Mouse (Mus musculus): ENCODE results near the gene Gzmk.
"Not testable (repeated sequence)": the region's sequence is repeated elsewhere in the genome, so short reads cannot be mapped to it uniquely, and the experiment has no call there.

Gene Gzmk

GRCm38 (mm10) chr13:113225811-113226210 is at the start of gene Gzmk:
Gene Gzmk (minus strand): TSS chr13:113225908.
- no peak for DNase-seq (ENCODE audit: low spot score in 2 of 2)

DNA sequence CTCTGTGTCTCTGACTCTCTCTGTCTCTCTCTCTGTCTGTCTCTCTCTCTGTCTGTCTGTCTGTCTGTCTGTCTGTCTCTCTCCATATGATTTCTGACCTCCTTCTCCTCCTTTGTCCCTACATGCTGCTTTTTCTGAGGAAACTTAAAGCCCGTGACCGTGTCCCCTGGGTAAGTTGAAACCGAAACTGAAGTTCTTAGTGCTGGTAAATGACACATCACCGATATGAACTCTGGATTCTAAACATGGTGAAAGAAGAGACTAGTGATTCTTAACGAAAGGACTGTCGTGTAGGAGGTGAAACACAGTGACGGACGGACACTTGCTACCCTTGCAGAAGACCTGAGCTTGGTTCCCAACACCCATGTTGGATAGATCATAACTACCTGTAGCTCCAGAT is 45.5 kb upstream of the Gzmk start:
- DNase-seq (ENCODE audit: low spot score in 2 of 2): no peak

DNA sequence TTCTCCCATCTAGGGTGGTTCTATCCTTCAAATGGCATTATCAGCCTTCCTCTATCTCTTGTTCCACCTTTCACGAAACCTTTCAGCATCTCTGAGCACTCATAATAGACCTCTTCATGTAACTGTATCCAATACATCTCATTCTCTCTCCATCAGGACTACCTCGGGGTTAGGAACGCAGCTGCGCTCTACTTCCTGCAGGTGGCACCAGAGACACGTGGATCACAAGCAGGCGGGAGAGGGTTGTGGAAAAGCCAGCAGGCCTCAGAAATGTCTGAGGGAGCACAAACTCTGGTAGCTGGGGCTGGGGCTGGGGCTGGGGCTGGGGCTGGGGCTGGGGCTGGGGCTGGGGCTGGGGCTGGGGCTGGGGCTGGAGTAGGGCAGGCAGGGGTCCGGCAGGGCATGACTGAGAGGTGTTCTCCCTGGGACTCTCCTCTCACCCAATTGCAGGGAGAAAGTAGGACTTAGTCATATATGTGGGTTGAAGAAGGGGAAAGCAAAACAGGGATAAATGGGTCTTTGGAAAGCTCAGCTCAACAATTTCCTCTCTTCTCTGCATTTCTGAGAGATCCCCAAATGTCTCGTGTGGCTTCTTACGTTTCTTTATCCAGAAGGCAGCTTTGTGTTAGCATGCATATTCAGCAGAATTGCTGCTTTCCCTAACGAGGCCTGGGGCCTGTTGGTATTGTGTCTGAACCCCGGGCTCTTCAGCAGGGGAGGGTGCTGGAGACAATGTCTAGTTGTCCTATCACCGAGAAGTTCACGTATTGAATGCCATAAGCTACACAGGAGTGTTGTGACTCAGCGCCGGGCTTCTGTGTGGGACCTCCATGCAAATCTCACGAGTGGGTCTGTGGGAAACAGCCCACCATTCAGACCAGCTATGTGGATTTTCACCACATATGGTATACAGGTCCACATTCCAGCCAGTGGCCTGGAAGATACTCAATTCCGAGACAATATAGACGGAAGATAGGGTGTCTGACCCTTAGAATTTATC is 44.4 kb upstream of the Gzmk start:
- peak; percentile 57 to 77 for DNase-seq (ENCODE audit: low spot score in 2 of 2)

DNA sequence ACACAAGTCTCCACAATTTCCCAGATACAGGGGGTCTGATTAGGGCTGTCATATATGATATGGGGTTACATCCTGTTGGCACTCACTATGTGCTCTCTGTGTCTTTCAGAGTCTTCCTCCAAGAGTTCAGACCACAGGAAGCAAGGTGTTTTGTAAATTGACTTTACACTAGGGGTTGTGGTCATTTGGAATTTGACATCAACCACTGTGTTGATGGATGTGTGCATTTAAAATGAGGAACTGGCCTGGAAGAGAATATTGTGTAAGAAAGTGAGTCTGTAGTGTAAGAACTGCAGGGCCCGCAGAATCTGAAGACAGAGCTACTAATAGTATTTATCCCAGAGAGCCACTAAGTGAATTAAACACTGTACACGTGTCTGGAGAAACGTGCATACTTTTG is 41.5 kb upstream of the Gzmk start:
- no peak for DNase-seq (ENCODE audit: low spot score in 2 of 2)

DNA sequence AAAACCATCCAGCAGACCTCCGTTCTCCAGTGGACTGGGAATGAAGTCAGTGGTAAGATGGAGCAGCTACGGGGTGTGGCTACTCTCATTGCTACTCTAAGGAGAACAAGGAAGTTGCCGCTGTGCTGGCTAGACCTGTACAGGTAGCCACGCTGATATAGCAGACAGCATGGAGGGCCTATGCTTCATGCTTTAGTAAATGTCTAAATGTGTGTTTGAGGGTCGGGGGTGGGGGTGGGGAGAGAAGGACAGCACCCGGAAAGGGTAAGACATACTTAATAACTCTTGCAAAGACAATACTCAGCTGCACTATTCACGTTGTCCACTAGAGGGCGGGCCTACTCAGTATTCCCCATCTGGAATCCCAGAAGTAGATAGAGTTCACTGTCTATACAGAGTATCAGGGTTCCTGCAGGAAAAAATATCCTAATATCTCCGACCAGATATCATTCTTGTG is 40.8 kb upstream of the Gzmk start:
- peak; percentile 49 to 68 for DNase-seq (ENCODE audit: low spot score in 2 of 2)

DNA sequence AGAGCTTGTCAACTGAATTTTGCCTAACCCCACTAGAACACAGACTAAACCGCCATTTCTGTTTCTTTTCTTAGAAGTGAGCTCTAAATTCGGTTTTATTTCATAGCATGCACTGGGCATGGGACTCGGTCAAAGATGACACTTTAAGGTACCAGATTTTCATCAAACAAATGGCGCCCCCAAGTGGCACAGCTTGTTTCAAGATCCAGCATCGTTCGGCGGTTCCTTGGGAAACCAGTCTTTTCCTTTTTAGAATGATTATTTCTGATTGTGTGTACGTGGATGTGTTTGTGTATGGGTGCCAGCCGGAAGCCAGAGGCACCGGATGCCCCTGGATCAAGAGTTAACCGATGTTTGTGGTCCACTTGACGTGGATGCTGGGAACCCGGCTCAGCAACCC is 39.5 kb upstream of the Gzmk start:
- peak; percentile 27 to 42 for DNase-seq (ENCODE audit: low spot score in 2 of 2)

- DNase-seq (ENCODE audit: low spot score in 2 of 2): no peak
Observed at GRCm38 (mm10) chr13:113262822-113263221, 37.1 kb upstream of the Gzmk start.

GRCm38 (mm10) chr13:113259237-113259636 is 33.5 kb upstream of the Gzmk start:
- no peak for DNase-seq (ENCODE audit: low spot score in 2 of 2)

- DNase-seq (ENCODE audit: low spot score in 2 of 2): no peak
Observed at GRCm38 (mm10) chr13:113257190-113257589, 31.5 kb upstream of the Gzmk start.

GRCm38 (mm10) chr13:113256766-113257165 is 31.1 kb upstream of the Gzmk start:
- no peak for DNase-seq (ENCODE audit: low spot score in 2 of 2)

DNA sequence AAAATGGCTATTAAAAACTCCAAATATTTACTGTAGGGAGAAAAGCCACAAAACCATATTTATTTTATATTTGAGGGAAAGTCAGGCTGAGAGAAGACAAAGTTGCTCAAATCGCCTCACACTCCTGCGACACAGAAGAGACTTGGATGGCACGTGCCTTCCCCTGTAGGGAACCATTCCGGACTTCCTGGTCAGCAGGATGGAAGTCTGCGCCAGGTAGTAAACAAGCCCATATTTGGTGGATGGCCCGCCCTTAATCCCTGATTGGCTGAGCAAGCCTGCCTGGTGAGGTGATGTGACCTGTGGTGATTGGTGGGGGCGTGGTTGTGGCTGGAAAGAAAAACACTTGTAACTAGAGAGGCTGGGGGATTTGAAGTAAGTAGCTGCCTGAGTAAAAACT is 26.9 kb upstream of the Gzmk start:
- not testable (repeated sequence) for DNase-seq (ENCODE audit: low spot score in 2 of 2)

DNA sequence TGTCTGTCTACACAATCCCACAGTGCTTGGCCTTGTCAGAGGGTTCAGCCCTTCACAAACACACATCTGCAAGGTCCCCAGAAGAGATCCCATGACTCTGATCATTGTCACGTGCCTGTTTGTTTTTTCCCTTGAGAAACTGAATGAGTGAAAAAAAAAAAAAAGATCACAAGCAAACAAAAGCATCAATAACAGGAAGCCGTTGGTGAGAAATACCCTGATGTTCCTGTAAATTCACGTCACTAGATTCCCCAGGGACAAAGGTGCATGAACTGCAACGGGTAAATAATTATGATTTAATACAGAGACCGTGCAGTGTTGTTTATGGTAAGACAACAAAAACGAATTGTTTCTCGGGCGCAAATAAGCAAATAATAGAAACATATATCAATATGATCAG is 19.3 kb upstream of the Gzmk start:
- DNase-seq (ENCODE audit: low spot score in 2 of 2): no peak

DNA sequence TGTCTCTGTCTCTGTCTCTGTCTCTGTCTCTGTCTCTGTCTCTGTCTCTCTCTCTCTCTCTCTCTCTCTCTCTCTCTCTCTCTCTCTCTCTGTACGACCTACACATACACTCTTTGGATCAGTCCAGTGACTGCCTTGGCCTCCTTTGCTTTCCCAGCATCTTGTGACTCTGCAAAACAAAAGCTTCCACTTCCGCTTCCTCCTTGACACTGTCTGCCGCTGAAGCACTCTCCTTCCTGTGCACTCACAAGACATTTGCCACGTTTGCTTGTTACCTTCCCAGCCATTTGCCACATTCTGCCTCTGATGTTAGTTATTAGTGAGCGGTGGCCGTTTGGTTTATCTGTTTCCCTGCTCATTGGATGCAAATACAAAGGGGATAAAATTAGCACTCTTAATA is 16.4 kb upstream of the Gzmk start:
- no peak for DNase-seq (ENCODE audit: low spot score in 2 of 2)

DNA sequence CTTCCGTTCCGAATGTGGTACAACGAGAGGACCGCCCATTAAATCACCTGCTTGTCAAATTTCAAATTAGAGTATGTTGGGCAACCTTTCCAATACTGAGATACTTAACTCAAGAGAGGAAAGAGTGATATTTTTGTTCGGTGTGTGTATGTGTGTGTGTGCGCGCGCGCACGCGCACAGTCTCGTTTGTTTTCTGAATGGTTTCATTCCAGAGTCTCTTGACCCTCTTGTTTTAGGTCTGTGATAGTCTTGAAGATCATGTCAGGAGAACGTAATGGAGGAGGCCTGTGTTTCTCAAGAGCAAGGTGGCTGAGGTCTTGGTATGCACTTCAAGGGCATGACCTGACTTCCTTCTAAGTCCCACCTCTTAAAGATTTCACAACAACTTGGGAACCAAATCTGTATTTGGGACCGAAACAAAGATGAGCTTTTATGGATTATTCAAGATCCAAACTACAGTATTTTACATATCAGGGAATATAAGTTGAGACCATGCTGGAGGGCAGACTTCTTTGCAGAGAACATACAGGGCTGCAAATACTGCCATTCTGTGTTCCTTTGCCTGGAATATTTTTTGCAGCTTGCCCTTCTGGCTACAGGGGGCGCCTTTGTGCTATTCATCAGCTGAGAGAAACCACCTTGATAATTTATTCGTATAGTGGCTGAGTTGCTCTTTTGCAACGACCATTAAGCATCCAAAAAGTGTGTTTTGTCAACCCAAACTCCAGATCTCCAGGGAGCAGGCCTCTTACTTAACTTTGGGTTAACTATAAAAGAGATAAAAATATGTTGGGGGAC is 2.2 kb upstream of the Gzmk start:
- no peak for DNase-seq (ENCODE audit: low spot score in 2 of 2)

- DNase-seq (ENCODE audit: low spot score in 2 of 2): peak in 1 of 2 experiments; percentile 21
Observed at GRCm38 (mm10) chr13:113227076-113227475, 1.4 kb upstream of the Gzmk start.

DNA sequence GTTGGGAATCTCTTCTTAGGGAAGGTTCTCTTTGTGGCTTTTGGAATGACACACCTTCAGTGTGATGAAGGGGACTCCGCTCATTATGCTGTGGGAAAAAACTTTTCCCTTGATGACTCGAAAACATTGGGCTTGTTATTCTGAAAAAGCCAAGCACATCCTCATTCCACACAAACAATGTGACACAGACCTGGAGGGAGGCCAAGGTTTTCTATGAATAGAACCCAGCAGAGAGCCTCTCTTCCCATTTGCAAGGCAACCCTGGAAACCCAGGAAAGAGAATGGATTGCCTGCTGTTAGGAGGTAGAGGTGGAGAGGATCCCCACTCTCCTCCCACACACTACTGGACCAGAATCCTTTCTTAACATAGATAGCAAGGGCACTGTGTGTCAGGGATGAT is 1.6 kb downstream of the Gzmk start:
- peak; percentile 11 to 23 for DNase-seq (ENCODE audit: low spot score in 2 of 2)

GRCm38 (mm10) chr13:113221851-113222250 is 3.9 kb downstream of the Gzmk start:
- no peak for DNase-seq (ENCODE audit: low spot score in 2 of 2)

GRCm38 (mm10) chr13:113213865-113214264 is 11.8 kb downstream of the Gzmk start:
- DNase-seq (ENCODE audit: low spot score in 2 of 2): no peak

DNA sequence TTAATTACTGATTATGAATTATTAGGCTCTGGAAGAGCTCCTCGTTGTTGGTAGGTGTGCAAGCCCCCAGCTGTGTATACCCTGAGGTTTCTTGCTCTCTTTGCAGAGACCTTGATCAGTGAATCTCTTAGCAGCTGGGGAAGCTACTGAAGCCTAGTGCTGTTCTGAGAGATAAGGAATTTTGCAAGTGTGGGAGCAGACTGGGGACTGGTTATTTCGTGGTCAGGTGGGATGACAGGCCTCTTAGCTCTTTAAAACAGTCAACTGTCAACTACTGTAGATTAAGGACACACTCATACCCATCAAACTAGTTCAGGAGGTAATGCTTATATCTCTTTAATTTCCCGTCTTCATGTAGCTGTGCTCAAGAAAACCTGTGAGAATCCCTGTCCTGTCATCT is 13.3 kb downstream of the Gzmk start:
- DNase-seq (ENCODE audit: low spot score in 2 of 2): no peak

GRCm38 (mm10) chr13:113211345-113211744 is 14.4 kb downstream of the Gzmk start:
- DNase-seq (ENCODE audit: low spot score in 2 of 2): no peak

- no peak for DNase-seq (ENCODE audit: low spot score in 2 of 2)
Observed at GRCm38 (mm10) chr13:113209624-113210023, 16.1 kb downstream of the Gzmk start, which contains the start of gene Esm1. Gene Esm1 (plus strand): TSS chr13:113209659.

GRCm38 (mm10) chr13:113205346-113205745 is 20.4 kb downstream of the Gzmk start:
- DNase-seq (ENCODE audit: low spot score in 2 of 2): no peak

Data from urinary bladder, postnatal 36 days (tissue).